Mouse (Mus musculus): ENCODE data around the gene Smg1. TPM values are rescaled to one million over a fixed set of nuclear protein-coding genes. Genes with fewer than 3 reads are reported as not detected.

Smg1 gene
- total and polyA plus RNA-seq, 3 experiments: 16.1 to 35.0 (median 29.2) TPM

GRCm38 (mm10) chr7:118118426-118118825 lies 125.0 kb downstream of the Smg1 start:
- no peak overlapping the region for H3K4me3 ChIP-seq (replicated peaks in 1 of 3; ENCODE audit: low read depth in 2 of 3, low read length in 2 of 3, poor library complexity in 1 of 3)
- dilution Hi-C loops (cut with MboI; ENCODE audit: extremely low pct_ligation_motif_present, extremely low pct_unique_long_range_greater_than_20kb, low sequenced_read_pairs): no loop called here
- H3K27me3 ChIP-seq (replicated peaks): no peaks in the 10 kb centered on the region
- H3K27ac ChIP-seq (ENCODE audit: insufficient read depth, low read depth): peak overlapping the region; percentile 25; the same call in 1 of the 2 replicates
- TF ChIP-seq ZNF384 (IDR thresholded peaks at IDR 0.05; ENCODE audit: low read depth, low read length): no peak
- TF ChIP-seq CTCF (conservative IDR thresholded peaks at IDR 0.05 in 1 of 2, IDR thresholded peaks at IDR 0.05 in 1 of 2; ENCODE audit: low read depth in 2 of 2, low read length in 2 of 2): no peak
- no peak for TF ChIP-seq UBTF (IDR thresholded peaks at IDR 0.05; ENCODE audit: low read depth, low read length)
- no peak for TF ChIP-seq RCOR1 (conservative IDR thresholded peaks at IDR 0.05; ENCODE audit: low read depth, low read length)
- no peak for TF ChIP-seq SMC3 (IDR thresholded peaks at IDR 0.05; ENCODE audit: low read depth, low read length)
- TF ChIP-seq JUN (IDR thresholded peaks at IDR 0.05; ENCODE audit: insufficient read depth, low read depth, low read length): no peak
- no peak for TF ChIP-seq HCFC1 (IDR thresholded peaks at IDR 0.05; ENCODE audit: low read depth, low read length)
- TF ChIP-seq CHD2 (IDR thresholded peaks at IDR 0.05; ENCODE audit: low read length): no peak
- peaks cover 41% of the 10 kb centered on the region for H3K79me2 ChIP-seq (replicated peaks; ENCODE audit: control insufficient read depth, extremely low read depth, insufficient read depth, poor library complexity, severe bottlenecking)
- H3K9ac ChIP-seq (ENCODE audit: insufficient read depth, low read depth): no peak overlapping the region
- H3K4me1 ChIP-seq (ENCODE audit: control insufficient read depth in 1 of 2, insufficient read depth in 2 of 2): peaks cover 10 to 53% of the 10 kb centered on the region in 2 experiments
- H3K9me3 ChIP-seq (replicated peaks; ENCODE audit: low read length): no peaks in the 10 kb centered on the region
- in situ Hi-C loops (cut with MboI; ENCODE audit: low pct_ligation_motif_present, low pct_unique_long_range_greater_than_20kb, low sequenced_read_pairs): loop anchor here (25.0 kb wide), 2 partner anchors 631 to 706 kb away; no protein-coding TSS in a partner anchor
- H3K4me2 ChIP-seq (ENCODE audit: insufficient read depth, low read depth, poor library complexity, severe bottlenecking): no peak overlapping the region
- peaks cover 50 to 69% of the 10 kb centered on the region in 2 experiments for H3K36me3 ChIP-seq (replicated peaks in 1 of 2; ENCODE audit: control insufficient read depth in 1 of 2, insufficient read depth in 1 of 2, low read length in 1 of 2)
- no peak for DNase-seq (ENCODE audit: extremely low read depth)

- dilution Hi-C loops (cut with MboI; ENCODE audit: extremely low pct_ligation_motif_present, extremely low pct_unique_long_range_greater_than_20kb, low sequenced_read_pairs): no loop called here
- H3K9ac ChIP-seq (ENCODE audit: insufficient read depth, low read depth): peak overlapping the region; percentile 25; the same call in 1 of the 2 replicates
- H3K27ac ChIP-seq (ENCODE audit: insufficient read depth, low read depth): peak overlapping the region; percentile 65
- H3K36me3 ChIP-seq (replicated peaks in 1 of 2; ENCODE audit: control insufficient read depth in 1 of 2, insufficient read depth in 1 of 2, low read length in 1 of 2): peaks cover 51 to 70% of the 10 kb centered on the region in 2 experiments
- no peaks in the 10 kb centered on the region for H3K9me3 ChIP-seq (replicated peaks; ENCODE audit: low read length)
- peaks cover 10 to 55% of the 10 kb centered on the region in 2 experiments for H3K4me1 ChIP-seq (ENCODE audit: control insufficient read depth in 1 of 2, insufficient read depth in 2 of 2)
- no peak overlapping the region for H3K4me3 ChIP-seq (replicated peaks in 1 of 3; ENCODE audit: low read depth in 2 of 3, low read length in 2 of 3, poor library complexity in 1 of 3)
- H3K4me2 ChIP-seq (ENCODE audit: insufficient read depth, low read depth, poor library complexity, severe bottlenecking): peak overlapping the region; percentile 90; the same call in 1 of the 2 replicates
- no peak for TF ChIP-seq UBTF (IDR thresholded peaks at IDR 0.05; ENCODE audit: low read depth, low read length)
- TF ChIP-seq POLR2A (IDR thresholded peaks at IDR 0.05; ENCODE audit: low read depth, low read length): peak; percentile 29; the same call in 1 of the 2 replicates
- TF ChIP-seq SMC3 (IDR thresholded peaks at IDR 0.05; ENCODE audit: low read depth, low read length): no peak
- TF ChIP-seq TBP (conservative IDR thresholded peaks at IDR 0.05; ENCODE audit: low read depth, low read length): no peak
- no peak for TF ChIP-seq RCOR1 (conservative IDR thresholded peaks at IDR 0.05; ENCODE audit: low read depth, low read length)
- TF ChIP-seq MXI1 (IDR thresholded peaks at IDR 0.05; ENCODE audit: low read depth, low read length): no peak
- no peak for TF ChIP-seq ZNF384 (IDR thresholded peaks at IDR 0.05; ENCODE audit: low read depth, low read length)
- peak; percentile 48; the same call in 1 of the 2 replicates for TF ChIP-seq EP300 (IDR thresholded peaks at IDR 0.05; ENCODE audit: low read length)
- 0 out of 2 replicates have a peak, but pooled peaks have one; percentile 39 for TF ChIP-seq CHD2 (IDR thresholded peaks at IDR 0.05; ENCODE audit: low read length)
- TF ChIP-seq ZMIZ1 (IDR thresholded peaks at IDR 0.05; ENCODE audit: low read depth, low read length): 0 out of 2 replicates have a peak, but pooled peaks have one; percentile 49
- TF ChIP-seq TCF12 (IDR thresholded peaks at IDR 0.05; ENCODE audit: low read depth, low read length): no peak
- TF ChIP-seq CTCF (conservative IDR thresholded peaks at IDR 0.05 in 1 of 2, IDR thresholded peaks at IDR 0.05 in 1 of 2; ENCODE audit: low read depth in 2 of 2, low read length in 2 of 2): no peak
- peak; percentile 31; the same call in 1 of the 2 replicates for TF ChIP-seq IRF4 (IDR thresholded peaks at IDR 0.05; ENCODE audit: low read depth, low read length)
- TF ChIP-seq MYC (IDR thresholded peaks at IDR 0.05; ENCODE audit: low read depth, low read length): peak; percentile 49; the same call in 1 of the 2 replicates
- TF ChIP-seq GABPA (IDR thresholded peaks at IDR 0.05; ENCODE audit: insufficient replicate concordance, low read depth, low read length): no peak
- TF ChIP-seq CHD1 (IDR thresholded peaks at IDR 0.05; ENCODE audit: low read depth, low read length): 0 out of 2 replicates have a peak, but pooled peaks have one; percentile 7
- peak; percentile 92 for TF ChIP-seq POLR2AphosphoS2 (IDR thresholded peaks at IDR 0.05; ENCODE audit: low read depth, low read length)
- TF ChIP-seq JUN (IDR thresholded peaks at IDR 0.05; ENCODE audit: insufficient read depth, low read depth, low read length): no peak
- no peak for TF ChIP-seq ELF1 (IDR thresholded peaks at IDR 0.05; ENCODE audit: low read depth, low read length)
- TF ChIP-seq MAZ (IDR thresholded peaks at IDR 0.05; ENCODE audit: low read depth, low read length): 0 out of 2 replicates have a peak, but pooled peaks have one; percentile 44
- DNase-seq (ENCODE audit: extremely low read depth): peak; percentile 54
- H3K79me2 ChIP-seq (replicated peaks; ENCODE audit: control insufficient read depth, extremely low read depth, insufficient read depth, poor library complexity, severe bottlenecking): peaks cover 41% of the 10 kb centered on the region
- in situ Hi-C loops (cut with MboI; ENCODE audit: low pct_ligation_motif_present, low pct_unique_long_range_greater_than_20kb, low sequenced_read_pairs): loop anchor here (25.0 kb wide), 2 partner anchors 630 to 705 kb away; no protein-coding TSS in a partner anchor
- no peaks in the 10 kb centered on the region for H3K27me3 ChIP-seq (replicated peaks)
These were observed 125.8 kb downstream of the Smg1 start for GRCm38 (mm10) chr7:118117539-118118210.
